Mouse (Mus musculus): ENCODE measurements at regions not wholly inside any gene's neighbourhood (a gene's known extent, or its start where the extent isn't known, plus 50 kb on each side); places are given as distances from the start of the nearest gene placed in this dataset.

- H3K9me3 ChIP-seq, result no peaks in the 10 kb centered on the region
- no peak overlapping the region for H3K4me2 ChIP-seq
- ATAC-seq (ENCODE audit: insufficient number of reproducible peaks, insufficient read depth, low FRiP score, low TSS enrichment, low read depth), result no peak
- no peak overlapping the region for H3K27ac ChIP-seq
- H3K9ac ChIP-seq (replicated peaks), result no peak overlapping the region
- no peaks in the 10 kb centered on the region for H3K27me3 ChIP-seq
- H3K36me3 ChIP-seq, result no peaks in the 10 kb centered on the region
- peaks cover 9% of the 10 kb centered on the region for H3K4me1 ChIP-seq (replicated peaks)
- H3K4me3 ChIP-seq (replicated peaks), result no peak overlapping the region
- WGBS, result 75% methylated on average over 1 of the region's 1 CpGs
These were observed 375.5 kb upstream of the Atp2b1 start for GRCm38 (mm10) chr10:98538706-98539105.

GRCm38 (mm10) chr10:98541062-98541461, 373.1 kb upstream of the Atp2b1 start:
- H3K36me3 ChIP-seq, result no peaks in the 10 kb centered on the region
- peaks cover 13% of the 10 kb centered on the region for H3K4me1 ChIP-seq (replicated peaks)
- no peak overlapping the region for H3K4me3 ChIP-seq (replicated peaks)
- no peak overlapping the region for H3K4me2 ChIP-seq
- H3K27ac ChIP-seq, result no peak overlapping the region
- ATAC-seq (ENCODE audit: insufficient number of reproducible peaks, insufficient read depth, low FRiP score, low TSS enrichment, low read depth), result no peak
- H3K9ac ChIP-seq (replicated peaks), result no peak overlapping the region
- H3K27me3 ChIP-seq, result no peaks in the 10 kb centered on the region
- no peaks in the 10 kb centered on the region for H3K9me3 ChIP-seq

DNA sequence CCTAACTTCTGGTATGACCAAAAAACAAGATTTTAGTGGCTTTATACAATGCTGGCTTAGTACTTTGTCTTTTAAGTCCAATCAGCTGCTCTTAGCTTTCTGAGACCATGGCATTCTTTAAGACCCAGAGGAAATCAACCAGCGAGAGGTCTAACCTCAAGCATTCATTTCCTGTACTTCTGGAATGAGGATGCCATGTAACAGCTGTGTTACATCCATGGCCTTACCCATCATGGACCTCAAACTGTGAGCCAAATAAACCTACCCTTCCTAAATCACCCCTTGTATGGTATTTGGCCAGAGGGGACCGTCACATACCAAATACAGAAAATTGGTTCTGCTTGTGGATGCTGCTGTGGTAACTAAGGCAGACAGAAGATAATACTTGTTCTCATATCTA, 372.1 kb upstream of the Atp2b1 start:
- H3K36me3 ChIP-seq, result no peaks in the 10 kb centered on the region
- no peak for ATAC-seq (ENCODE audit: insufficient number of reproducible peaks, insufficient read depth, low FRiP score, low TSS enrichment, low read depth)
- peaks cover 13% of the 10 kb centered on the region for H3K4me1 ChIP-seq (replicated peaks)
- H3K4me3 ChIP-seq (replicated peaks), result no peak overlapping the region
- no peaks in the 10 kb centered on the region for H3K27me3 ChIP-seq
- no peak overlapping the region for H3K9ac ChIP-seq (replicated peaks)
- H3K27ac ChIP-seq, result no peak overlapping the region
- 72% methylated on average over 2 of the region's 2 CpGs for WGBS
- H3K4me2 ChIP-seq, result no peak overlapping the region
- H3K9me3 ChIP-seq, result no peaks in the 10 kb centered on the region

GRCm38 (mm10) chr10:98543253-98543997, 370.8 kb upstream of the Atp2b1 start:
- H3K27ac ChIP-seq, result no peak overlapping the region
- H3K4me3 ChIP-seq (replicated peaks), result no peak overlapping the region
- peak; percentile 83 for ATAC-seq (ENCODE audit: insufficient number of reproducible peaks, insufficient read depth, low FRiP score, low TSS enrichment, low read depth)
- no peaks in the 10 kb centered on the region for H3K36me3 ChIP-seq
- no peaks in the 10 kb centered on the region for H3K9me3 ChIP-seq
- H3K9ac ChIP-seq (replicated peaks), result no peak overlapping the region
- 7% methylated on average over 8 of the region's 8 CpGs for WGBS
- H3K27me3 ChIP-seq, result no peaks in the 10 kb centered on the region
- H3K4me2 ChIP-seq, result 0 out of 2 replicates have a peak overlapping the region, but pooled peaks have one; percentile 1
- H3K4me1 ChIP-seq (replicated peaks), result peaks cover 13% of the 10 kb centered on the region

- H3K4me2 ChIP-seq, result 0 out of 2 replicates have a peak overlapping the region, but pooled peaks have one; percentile 1
- H3K36me3 ChIP-seq, result no peaks in the 10 kb centered on the region
- H3K9me3 ChIP-seq, result no peaks in the 10 kb centered on the region
- H3K27ac ChIP-seq, result no peak overlapping the region
- H3K4me3 ChIP-seq (replicated peaks), result no peak overlapping the region
- peaks cover 13% of the 10 kb centered on the region for H3K4me1 ChIP-seq (replicated peaks)
- no peaks in the 10 kb centered on the region for H3K27me3 ChIP-seq
- WGBS, result 16% methylated on average over 5 of the region's 5 CpGs
- ATAC-seq (ENCODE audit: insufficient number of reproducible peaks, insufficient read depth, low FRiP score, low TSS enrichment, low read depth), result no peak
- no peak overlapping the region for H3K9ac ChIP-seq (replicated peaks)
These were observed 370.2 kb upstream of the Atp2b1 start for GRCm38 (mm10) chr10:98543998-98544349.

DNA sequence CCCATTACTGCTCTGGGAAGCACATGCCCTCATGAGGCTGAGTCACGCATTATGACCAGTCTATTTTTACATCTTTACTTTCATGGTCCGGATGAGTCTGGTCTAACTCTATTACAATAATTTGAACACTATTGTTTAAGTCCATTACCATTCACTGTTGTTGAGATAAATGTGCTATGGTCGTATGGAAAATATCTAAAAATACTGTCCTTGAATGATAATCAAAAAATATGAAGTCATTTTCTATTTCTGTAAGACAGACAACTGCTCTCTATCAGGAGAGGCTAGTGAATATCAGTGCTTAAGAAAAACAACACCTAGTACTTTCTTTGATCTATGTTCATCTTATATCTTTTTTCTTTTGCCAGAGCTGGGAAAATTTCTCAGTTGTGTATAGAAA, 359.6 kb upstream of the Atp2b1 start:
- H3K4me2 ChIP-seq, result no peak overlapping the region
- no peaks in the 10 kb centered on the region for H3K9me3 ChIP-seq
- H3K9ac ChIP-seq (replicated peaks), result no peak overlapping the region
- no peaks in the 10 kb centered on the region for H3K4me1 ChIP-seq (replicated peaks)
- H3K27me3 ChIP-seq, result no peaks in the 10 kb centered on the region
- no peak overlapping the region for H3K27ac ChIP-seq
- no peak for ATAC-seq (ENCODE audit: insufficient number of reproducible peaks, insufficient read depth, low FRiP score, low TSS enrichment, low read depth)
- H3K4me3 ChIP-seq (replicated peaks), result no peak overlapping the region
- no peaks in the 10 kb centered on the region for H3K36me3 ChIP-seq
- WGBS, result 89% methylated on average over 3 of the region's 3 CpGs

GRCm38 (mm10) chr10:98557470-98558060, 356.6 kb upstream of the Atp2b1 start:
- Histone ChIP-seq H3K4me3 (replicated peaks) (no peak overlapping the region), H3K36me3 (no peaks in the 10 kb centered on the region), H3K27ac (no peak overlapping the region), H3K27me3 (no peaks in the 10 kb centered on the region), H3K4me2 (no peak overlapping the region), H3K4me1 (replicated peaks) (no peaks in the 10 kb centered on the region), H3K9ac (replicated peaks) (no peak overlapping the region), H3K9me3 (no peaks in the 10 kb centered on the region)
- WGBS, result 65% methylated on average over 9 of the region's 9 CpGs
- ATAC-seq (ENCODE audit: insufficient number of reproducible peaks, insufficient read depth, low FRiP score, low TSS enrichment, low read depth), result no peak

DNA sequence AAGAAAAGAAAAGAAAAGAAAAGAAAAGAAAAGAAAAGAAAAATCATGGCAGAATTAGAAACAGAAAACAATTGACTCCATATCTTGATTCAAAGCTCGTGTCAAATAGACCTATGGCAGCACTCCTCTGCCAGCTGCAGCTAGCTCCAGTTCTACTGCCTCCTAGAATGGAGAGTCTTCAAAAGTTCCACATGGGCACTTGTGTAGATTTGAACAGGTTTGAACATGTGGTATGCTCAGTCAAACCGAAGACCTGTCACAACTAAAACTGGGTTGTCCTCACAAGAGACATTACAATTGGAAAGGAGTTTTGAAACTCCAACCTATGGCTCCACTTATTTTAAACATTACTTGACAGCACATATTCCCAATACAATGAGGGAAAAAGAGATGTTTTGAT, 355.6 kb upstream of the Atp2b1 start:
- WGBS, result 78% methylated on average over 2 of the region's 2 CpGs
- Histone ChIP-seq H3K4me2 (no peak overlapping the region), H3K4me1 (replicated peaks) (no peaks in the 10 kb centered on the region), H3K36me3 (no peaks in the 10 kb centered on the region), H3K27me3 (no peaks in the 10 kb centered on the region), H3K4me3 (replicated peaks) (no peak overlapping the region), H3K9me3 (no peaks in the 10 kb centered on the region), H3K27ac (no peak overlapping the region), H3K9ac (replicated peaks) (no peak overlapping the region)
- ATAC-seq (ENCODE audit: insufficient number of reproducible peaks, insufficient read depth, low FRiP score, low TSS enrichment, low read depth), result no peak

GRCm38 (mm10) chr10:98562297-98562912, 351.8 kb upstream of the Atp2b1 start:
- no peaks in the 10 kb centered on the region for H3K9me3 ChIP-seq
- no peak overlapping the region for H3K9ac ChIP-seq (replicated peaks)
- H3K4me3 ChIP-seq (replicated peaks), result no peak overlapping the region
- WGBS, result 86% methylated on average over 2 of the region's 2 CpGs
- H3K4me2 ChIP-seq, result no peak overlapping the region
- no peak overlapping the region for H3K27ac ChIP-seq
- H3K36me3 ChIP-seq, result no peaks in the 10 kb centered on the region
- no peaks in the 10 kb centered on the region for H3K4me1 ChIP-seq (replicated peaks)
- H3K27me3 ChIP-seq, result no peaks in the 10 kb centered on the region
- ATAC-seq (ENCODE audit: insufficient number of reproducible peaks, insufficient read depth, low FRiP score, low TSS enrichment, low read depth), result no peak

GRCm38 (mm10) chr10:98572782-98573536, 341.2 kb upstream of the Atp2b1 start:
- Histone ChIP-seq H3K27me3 (no peaks in the 10 kb centered on the region), H3K4me3 (replicated peaks) (no peak overlapping the region), H3K36me3 (no peaks in the 10 kb centered on the region), H3K4me1 (replicated peaks) (no peaks in the 10 kb centered on the region), H3K9me3 (no peaks in the 10 kb centered on the region), H3K27ac (no peak overlapping the region), H3K4me2 (no peak overlapping the region), H3K9ac (replicated peaks) (no peak overlapping the region)
- WGBS, result 42% methylated on average over 16 of the region's 16 CpGs
- no peak for ATAC-seq (ENCODE audit: insufficient number of reproducible peaks, insufficient read depth, low FRiP score, low TSS enrichment, low read depth)

DNA sequence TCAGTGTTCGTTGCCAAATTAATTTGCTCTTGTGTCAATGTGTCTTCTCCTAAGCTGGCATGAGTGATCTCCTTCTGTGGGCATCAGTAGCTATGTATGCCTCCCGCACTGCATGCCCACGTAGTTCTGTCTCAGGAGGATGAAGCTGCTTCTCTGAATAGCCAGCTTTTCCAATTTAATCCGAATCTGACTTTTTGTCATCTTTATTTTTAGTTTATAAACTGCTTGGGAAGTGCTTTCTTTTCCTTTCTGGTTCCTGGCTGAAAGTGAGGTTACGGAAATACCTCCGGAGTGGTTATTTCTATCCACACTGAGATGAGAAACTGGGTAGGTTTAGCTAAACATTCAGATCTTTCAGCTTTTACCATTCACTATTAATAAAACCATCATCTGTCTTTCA, 337.2 kb upstream of the Atp2b1 start:
- H3K36me3 ChIP-seq, result no peaks in the 10 kb centered on the region
- ATAC-seq (ENCODE audit: insufficient number of reproducible peaks, insufficient read depth, low FRiP score, low TSS enrichment, low read depth), result no peak
- H3K4me3 ChIP-seq (replicated peaks), result no peak overlapping the region
- H3K4me1 ChIP-seq (replicated peaks), result no peaks in the 10 kb centered on the region
- 84% methylated on average over 6 of the region's 6 CpGs for whole genome bisulfite sequencing
- no peak overlapping the region for H3K27ac ChIP-seq
- no peak overlapping the region for H3K9ac ChIP-seq (replicated peaks)
- H3K4me2 ChIP-seq, result no peak overlapping the region
- no peaks in the 10 kb centered on the region for H3K9me3 ChIP-seq
- no peaks in the 10 kb centered on the region for H3K27me3 ChIP-seq

Measured in limb, embryonic 12.5 days (tissue).